Comparison of ENCODE assay signal across 19 mouse cellular contexts in genomic region chr6:29439251-29439650, GRCm38 (mm10). TPM values are rescaled to one million over a fixed set of nuclear protein-coding genes. Genes with fewer than 3 reads are reported as not detected.
DNase-seq lines count a peak whose midpoint lies in the region; ATAC-seq lines count a peak whose summit lies in the region.
"Had no signal": no experiment of that assay in that cellular context is flagged by ENCODE, and none has a peak within 500 bp of the region (broad histone marks: within the 10 kb centered on the region; RNA-seq: fewer than 3 reads in every experiment).

No protein-coding gene starts in this region.

- H3K9me3 ChIP-seq in intestine, embryonic 16.5 days (ENCODE audit: control insufficient read depth, low read length) = no peaks in the 10 kb centered on the region
- H3K9me3 ChIP-seq: limb, embryonic 12.5 days; neural tube, embryonic 12.5 days had no signal

- no peak overlapping the region for H3K27ac ChIP-seq in intestine, embryonic 16.5 days (ENCODE audit: low read length)
- H3K27ac ChIP-seq: limb, embryonic 12.5 days; macrophage; neural tube, embryonic 12.5 days; stomach, postnatal 0 days had no signal

- no peak overlapping the region for H3K4me2 ChIP-seq in intestine, embryonic 16.5 days (ENCODE audit: low read depth, low read length)
- H3K4me2 ChIP-seq: limb, embryonic 12.5 days; neural tube, embryonic 12.5 days had no signal

- H3K4me1 ChIP-seq in intestine, embryonic 16.5 days (ENCODE audit: control insufficient read depth, insufficient read depth, low read length) = peaks cover 7% of the 10 kb centered on the region; the same call in 1 of the 2 replicates

- no peak for ATAC-seq in intestine, embryonic 16.5 days
- ATAC-seq: midbrain, embryonic 16.5 days; Patski had no signal

- 92% methylated on average over 4 of the region's 4 CpGs for WGBS in intestine, embryonic 16.5 days

- peaks cover 8% of the 10 kb centered on the region for H3K27me3 ChIP-seq in intestine, embryonic 16.5 days (replicated peaks; ENCODE audit: control insufficient read depth, insufficient read depth, low read length)
- H3K27me3 ChIP-seq: Patski had no signal

- no peak overlapping the region for H3K9ac ChIP-seq in intestine, embryonic 16.5 days (ENCODE audit: low read depth, low read length)
- H3K9ac ChIP-seq: neural tube, embryonic 12.5 days had no signal

- intact Hi-C loops in heart, postnatal 10 days (cut with DNase I) = no loop called here

- no peak overlapping the region for H3K4me3 ChIP-seq in intestine, embryonic 16.5 days (ENCODE audit: low read length)
- H3K4me3 ChIP-seq: limb, embryonic 12.5 days; neural tube, embryonic 12.5 days had no signal

- H3K36me3 ChIP-seq in intestine, embryonic 16.5 days (ENCODE audit: control insufficient read depth, insufficient read depth, low read length) = peaks cover 3% of the 10 kb centered on the region; the same call in 1 of the 2 replicates

- peak; percentile 39 to 59 for DNase-seq in heart, postnatal 10 days
- no peak for DNase-seq in heart, adult 11 months
- DNase-seq in urinary bladder, adult 2 months (ENCODE audit: low spot score) = peak; percentile 25
- DNase-seq in urinary bladder, postnatal 25 days (ENCODE audit: low spot score) = no peak
- peak; percentile 67 for DNase-seq in gastrocnemius, postnatal 10 days
- no peak for DNase-seq in right cerebral cortex, adult 2 months (ENCODE audit: low spot score in 2 of 2)
- DNase-seq: embryo, embryonic 11 days; thymus, postnatal 4 days had no signal

RNA-seq across cellular contexts. Expression of gene Flnc, which starts 6.2 kb away (rescaled TPM):
- 100 to 1,000 TPM; 214 to 246 TPM for total RNA-seq in heart, postnatal 10 days (2021)
- 40.8 and 75.6 TPM in 2 replicates for polyA plus RNA-seq in urinary bladder, adult 2 months (2012; rRNA removed)
- 100 to 1,000 TPM; 393 to 460 TPM for total RNA-seq in gastrocnemius, postnatal 10 days (2021)
- 6.1 and 7.3 TPM in 2 replicates for polyA plus RNA-seq in intestine, embryonic 16.5 days (2015; fragmentation: Nextera tagmentation; extraction: Ambion mirVana)
- polyA plus RNA-seq: macrophage had no signal

RNA-seq across cellular contexts. Expression of gene Atp6v1f, which starts 28.3 kb away (rescaled TPM):
- total RNA-seq in heart, postnatal 10 days (2021) = 100 to 1,000 TPM; 118 to 124 TPM
- 234 and 282 TPM in 2 replicates for polyA plus RNA-seq in urinary bladder, adult 2 months (2012; rRNA removed)
- total RNA-seq in gastrocnemius, postnatal 10 days (2021) = 100 to 1,000 TPM; 101 to 102 TPM
- 358 and 362 TPM in 2 replicates for polyA plus RNA-seq in intestine, embryonic 16.5 days (2015; fragmentation: Nextera tagmentation; extraction: Ambion mirVana)

RNA-seq across cellular contexts. Expression of gene Atp6v1fnb, which starts 32.0 kb away (rescaled TPM):
- not detected for total RNA-seq in heart, postnatal 10 days (2021)
- polyA plus RNA-seq in urinary bladder, adult 2 months (2012; rRNA removed) = not detected in 2 replicates
- total RNA-seq in gastrocnemius, postnatal 10 days (2021) = under 1 TPM in 1 of 2 experiments, not detected in 1; 0.41 TPM
- 0.38 TPM in 1 of 2 replicates, not detected in the other for polyA plus RNA-seq in intestine, embryonic 16.5 days (2015; fragmentation: Nextera tagmentation; extraction: Ambion mirVana)
- total RNA-seq: CH12.LX had no signal
- polyA plus RNA-seq: frontal cortex, adult 2 months; heart, embryonic 16.5 days; macrophage; Patski; spleen, adult 2 months; stomach, postnatal 0 days had no signal

RNA-seq across cellular contexts. Expression of gene Ccdc136, which starts 43.1 kb away (rescaled TPM):
- 1 to 10 TPM; 6.1 to 7.9 TPM for total RNA-seq in heart, postnatal 10 days (2021)
- 19.7 and 29.6 TPM in 2 replicates for polyA plus RNA-seq in urinary bladder, adult 2 months (2012; rRNA removed)
- total RNA-seq in gastrocnemius, postnatal 10 days (2021) = 10 to 100 TPM; 13.4 to 15.2 TPM
- 5.5 and 6.5 TPM in 2 replicates for polyA plus RNA-seq in intestine, embryonic 16.5 days (2015; fragmentation: Nextera tagmentation; extraction: Ambion mirVana)
- polyA plus RNA-seq: macrophage had no signal

RNA-seq across cellular contexts. Expression of gene Opn1sw, which starts 51.0 kb away (rescaled TPM):
- not detected for total RNA-seq in heart, postnatal 10 days (2021)
- polyA plus RNA-seq in urinary bladder, adult 2 months (2012; rRNA removed) = 9.3 and 11.3 TPM in 2 replicates
- under 1 TPM; 0.26 to 0.47 TPM for total RNA-seq in gastrocnemius, postnatal 10 days (2021)
- polyA plus RNA-seq in intestine, embryonic 16.5 days (2015; fragmentation: Nextera tagmentation; extraction: Ambion mirVana) = 0.27 and 0.40 TPM in 2 replicates
- total RNA-seq: CH12.LX had no signal
- polyA plus RNA-seq: macrophage; spleen, adult 2 months had no signal

Comparison
In these comparisons a context has a peak if more than half of its experiments do, and no peak if none do; other contexts are left out.
1. DNase-seq: peak in heart, postnatal 10 days (2 of 2), urinary bladder, adult 2 months (single experiment) and gastrocnemius, postnatal 10 days (single experiment); none in heart, adult 11 months (single experiment), urinary bladder, postnatal 25 days (single experiment) and right cerebral cortex, adult 2 months (0 of 2).